Mouse (Mus musculus) small intestine, adult 2 months (tissue): ENCODE measurements around the gene Pla2g7.

Source experiments
- CTCF ChIP-seq: fragments of 200-500 bp; IDR thresholded peaks from 2 replicates; pipeline ENCODE4 v1.5.1; 2012; ENCODE audit warnings: low read depth, mild to moderate bottlenecking, control low read depth, inconsistent platforms, low read length, moderate library complexity, mixed read lengths; ENCODE audit not compliant: insufficient replicate concordance, insufficient read length; ENCODE audit errors: extremely low read depth
- POLR2A ChIP-seq: fragments of 200-500 bp; IDR thresholded peaks from 2 replicates; pipeline ENCODE4 v1.6.1; 2012; ENCODE audit warnings: low read depth, mild to moderate bottlenecking, control low read depth, inconsistent platforms, low read length, moderate library complexity

DNA sequence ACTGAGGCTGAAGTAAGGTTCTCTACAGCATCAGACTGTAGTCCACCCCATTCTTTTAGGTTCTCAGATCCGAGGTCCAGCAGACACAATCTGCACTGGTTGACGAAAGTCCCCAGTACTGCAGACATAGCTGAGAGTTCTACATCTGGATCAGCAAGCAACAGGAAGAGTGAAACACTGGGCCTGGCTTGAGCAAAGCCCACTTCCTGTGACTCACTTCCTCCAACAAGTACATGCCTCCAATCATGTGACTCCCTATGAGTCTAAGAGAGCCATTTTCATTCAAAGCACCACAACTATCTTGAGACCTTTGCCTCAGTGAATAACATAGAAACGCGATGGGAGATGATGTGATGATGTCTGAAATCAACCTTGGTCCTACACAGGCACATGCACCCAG lies 36.7 kb upstream of the Pla2g7 start:
- no peak for TF ChIP-seq POLR2A
- no peak for TF ChIP-seq CTCF
